Mouse (Mus musculus): Measurements from ENCODE around the gene Als2cr12. TPM values are rescaled to one million over a fixed set of nuclear protein-coding genes. Genes with fewer than 3 reads are reported as not detected.

Gene Als2cr12
- polyA plus RNA-seq (2015; fragmentation: Nextera tagmentation; extraction: Ambion mirVana) = 0.13 and 0.45 TPM in 2 replicates

DNA sequence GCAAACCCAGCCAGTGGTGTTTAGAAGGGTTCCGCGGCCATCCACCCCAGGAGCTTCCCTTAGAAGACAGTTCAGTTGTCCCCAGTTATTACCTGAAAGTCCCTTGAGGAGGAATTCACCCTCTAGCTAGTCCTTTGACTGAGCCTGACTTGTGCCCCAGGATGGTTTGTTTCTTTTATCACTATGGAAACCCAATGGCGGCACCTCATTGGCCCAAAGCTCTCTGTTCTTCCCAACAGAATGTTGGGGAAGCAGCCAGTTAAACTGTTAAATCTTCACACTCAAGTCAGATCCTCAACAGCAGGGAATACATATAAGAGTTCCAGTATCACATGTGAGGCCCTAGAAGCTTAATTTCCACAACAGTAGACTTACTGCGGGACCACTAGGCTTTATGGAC lies at the start of gene Als2cr12:
Als2cr12 (minus strand) TSS at position 180 of the 400 bp plus-strand sequence.

DNA sequence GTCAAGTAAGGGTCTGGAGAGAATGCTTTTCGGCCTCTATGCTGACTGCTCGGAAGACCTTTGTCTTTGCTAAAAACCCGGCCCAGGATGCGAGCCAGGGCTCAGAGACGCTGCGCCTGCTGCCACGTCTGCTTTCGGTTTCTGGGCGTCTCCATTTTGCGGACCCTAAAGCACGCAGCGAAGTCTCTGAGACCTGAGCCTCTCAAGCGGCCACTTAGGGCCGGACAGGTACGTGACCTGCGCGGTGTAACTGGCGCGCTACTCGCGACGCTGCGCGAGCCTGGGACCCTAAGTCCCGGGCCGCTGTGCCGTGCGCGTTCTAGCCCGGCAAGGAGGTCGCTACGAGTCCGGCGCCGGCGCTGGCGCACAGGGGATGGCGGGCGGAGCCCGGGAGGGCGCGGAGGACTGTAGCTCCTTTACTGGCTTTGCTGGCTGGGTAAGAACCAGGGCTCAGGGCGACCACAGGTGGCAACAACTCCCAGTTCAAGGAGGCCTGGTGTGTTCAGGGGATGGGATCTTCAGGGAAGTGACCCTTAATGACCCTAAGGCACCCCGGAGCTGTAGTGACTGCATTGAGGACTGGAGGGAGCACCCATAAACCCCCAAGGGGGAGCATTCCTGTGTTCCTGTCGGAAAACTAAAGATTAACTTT lies 15.7 kb upstream of the Als2cr12 start, which contains the start of gene Cflar:
Cflar (plus strand) TSS at position 144 of the 652 bp plus-strand sequence.

Other genes with a start within 250 kb of the Als2cr12 start
- 12.7 and 15.7 TPM in 2 replicates for gene Orc2, start 190.9 kb downstream of the Als2cr12 start, polyA plus RNA-seq (2015; fragmentation: Nextera tagmentation; extraction: Ambion mirVana)
- 5.3 and 5.5 TPM in 2 replicates for gene Fam126b, start 109.7 kb downstream of the Als2cr12 start, polyA plus RNA-seq (2015; fragmentation: Nextera tagmentation; extraction: Ambion mirVana)
- gene Ndufb3, start 109.6 kb downstream of the Als2cr12 start, polyA plus RNA-seq (2015; fragmentation: Nextera tagmentation; extraction: Ambion mirVana) = 187 and 202 TPM in 2 replicates
- gene Cflar, start 15.5 kb upstream of the Als2cr12 start, polyA plus RNA-seq (2015; fragmentation: Nextera tagmentation; extraction: Ambion mirVana) = 32.5 and 34.3 TPM in 2 replicates
- 25.9 and 28.4 TPM in 2 replicates for gene Casp8, start 99.4 kb upstream of the Als2cr12 start, polyA plus RNA-seq (2015; fragmentation: Nextera tagmentation; extraction: Ambion mirVana)

All from urinary bladder, postnatal 0 days (tissue).